Mouse (Mus musculus): Measurements from ENCODE around the gene Iqcd.

The Iqcd gene

GRCm38 (mm10) chr5:120603515-120603914, 14.7 kb downstream of the Iqcd start:
- no peak for DNase-seq (ENCODE audit: low read depth, low spot score)

GRCm38 (mm10) chr5:120604839-120605238, 16.0 kb downstream of the Iqcd start:
- DNase-seq (ENCODE audit: low read depth, low spot score), result no peak

DNA sequence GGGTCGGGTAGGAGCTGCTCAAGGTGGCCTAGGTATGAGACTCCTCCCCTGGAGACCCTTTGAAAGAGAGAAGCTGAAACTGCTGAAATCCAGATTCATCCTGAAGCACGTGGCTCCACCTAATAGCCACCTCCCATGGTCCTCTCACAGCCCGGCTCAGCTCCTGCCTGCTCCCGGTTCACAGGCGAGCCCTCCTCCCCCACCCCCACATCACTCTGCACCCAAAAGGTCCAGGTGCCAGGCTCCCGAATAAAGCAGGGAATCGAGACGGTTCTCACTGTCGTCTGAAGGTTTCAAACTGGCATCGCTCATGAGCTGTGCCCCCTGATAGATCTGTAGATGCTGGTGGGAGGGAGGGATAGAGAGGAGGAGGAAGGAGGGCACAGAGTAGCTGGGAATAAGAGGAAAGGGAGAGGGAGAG, 16.4 kb downstream of the Iqcd start:
- no peak for DNase-seq (ENCODE audit: low read depth, low spot score)

DNA sequence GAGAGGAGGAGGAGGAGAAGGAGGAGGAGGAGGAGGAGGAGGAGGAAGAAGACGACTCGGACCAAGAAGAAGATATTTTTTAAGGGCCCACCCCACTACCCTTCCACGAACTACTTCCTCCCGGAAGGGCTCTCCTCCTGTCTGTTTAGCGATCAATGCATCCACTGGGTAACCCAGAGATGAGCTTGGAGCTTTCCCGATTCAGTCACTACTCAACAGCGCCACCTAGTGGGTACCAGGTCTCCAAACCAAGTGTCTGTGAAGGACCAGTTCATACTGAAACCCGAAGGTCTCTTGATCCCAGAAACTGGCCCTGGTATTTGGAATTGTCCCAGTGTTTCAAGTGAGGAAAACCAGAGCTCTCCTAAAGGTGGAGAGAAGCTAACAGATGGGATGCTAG, 16.9 kb downstream of the Iqcd start:
- peak; percentile 86 for DNase-seq (ENCODE audit: low read depth, low spot score)

GRCm38 (mm10) chr5:120606590-120607200, 17.9 kb downstream of the Iqcd start:
- DNase-seq (ENCODE audit: low read depth, low spot score), result no peak

GRCm38 (mm10) chr5:120607335-120607734, 18.5 kb downstream of the Iqcd start:
- DNase-seq (ENCODE audit: low read depth, low spot score), result no peak

DNA sequence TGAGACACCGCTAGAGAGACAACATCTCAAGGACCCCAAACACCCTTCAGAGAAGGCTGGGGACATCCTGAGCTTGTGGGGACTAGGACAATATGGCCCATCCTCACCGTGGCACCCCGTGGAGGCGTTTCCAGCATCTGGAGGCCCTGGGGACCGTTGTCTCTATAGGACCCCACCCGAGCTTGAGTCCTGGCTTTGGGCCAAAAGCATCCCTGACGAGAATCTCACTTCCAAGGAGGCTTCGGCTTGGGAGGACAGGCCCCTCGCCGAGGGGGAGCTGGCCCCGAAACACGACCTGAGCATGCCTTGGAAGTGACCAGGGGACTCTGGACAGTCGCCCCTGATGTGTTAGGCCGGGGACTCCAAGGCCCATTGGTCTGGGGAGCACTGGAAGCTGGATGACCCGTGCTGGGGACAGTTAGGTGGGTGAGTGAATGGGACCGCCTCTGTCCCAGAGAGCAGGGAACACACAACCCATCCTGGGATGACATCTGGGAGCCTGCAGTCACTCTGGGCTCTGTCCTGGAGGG, 20.5 kb downstream of the Iqcd start:
- no peak for DNase-seq (ENCODE audit: low read depth, low spot score)

- DNase-seq (ENCODE audit: low read depth, low spot score), result no peak
These were observed 22.1 kb downstream of the Iqcd start for GRCm38 (mm10) chr5:120610906-120611305.

DNA sequence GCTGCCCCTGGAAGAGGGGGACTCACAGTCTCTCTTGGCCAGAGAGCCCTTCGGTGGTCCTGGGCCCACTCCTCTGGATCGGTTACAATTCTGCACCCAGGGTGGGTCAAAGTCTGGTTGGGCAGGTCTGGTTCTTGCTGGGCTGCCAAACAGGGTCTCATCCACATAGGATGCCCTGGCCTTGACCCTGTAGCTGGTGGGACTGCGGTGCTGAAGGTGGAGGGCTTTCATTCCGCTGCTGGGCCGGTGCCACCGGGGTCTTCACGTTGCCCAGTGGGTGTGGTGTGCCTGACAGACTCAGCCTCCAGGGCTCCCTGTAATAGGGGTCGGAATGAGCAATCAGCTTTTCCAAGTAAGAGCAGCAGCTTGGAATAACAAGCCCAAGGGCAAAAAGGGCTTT, 22.6 kb downstream of the Iqcd start:
- DNase-seq (ENCODE audit: low read depth, low spot score), result no peak

- no peak for DNase-seq (ENCODE audit: low read depth, low spot score)
These were observed 23.6 kb downstream of the Iqcd start, which contains the start of the genes Rita1 and Ddx54 for GRCm38 (mm10) chr5:120612442-120612821. Gene Rita1 (minus strand): TSS chr5:120612589. Gene Ddx54 (plus strand): TSS chr5:120612739.

GRCm38 (mm10) chr5:120612822-120613604, 24.2 kb downstream of the Iqcd start:
- peak; percentile 99 for DNase-seq (ENCODE audit: low read depth, low spot score)

GRCm38 (mm10) chr5:120615903-120616302, 27.1 kb downstream of the Iqcd start:
- DNase-seq (ENCODE audit: low read depth, low spot score), result no peak

- no peak for DNase-seq (ENCODE audit: low read depth, low spot score)
These were observed 30.0 kb downstream of the Iqcd start for GRCm38 (mm10) chr5:120618778-120619177.

DNA sequence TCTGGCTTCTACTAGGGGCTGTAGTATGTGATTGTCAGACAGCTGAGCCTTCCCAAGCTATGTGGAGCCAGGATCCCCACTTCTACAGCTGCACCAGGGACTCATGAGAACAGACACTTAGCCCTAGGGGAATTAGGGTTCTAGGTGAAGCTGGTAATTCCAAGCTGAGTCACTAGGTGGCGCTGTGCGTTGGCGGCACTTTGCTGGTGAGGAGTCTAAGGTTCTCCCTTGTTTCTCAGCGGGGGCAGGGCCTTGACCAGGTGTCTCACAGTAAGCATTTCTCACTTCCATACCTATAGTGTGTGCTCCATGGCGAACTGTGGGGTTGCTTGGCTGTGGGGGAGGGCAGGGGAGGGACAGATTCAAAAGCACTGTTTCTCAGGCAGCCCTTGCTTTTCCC, 30.4 kb downstream of the Iqcd start:
- no peak for DNase-seq (ENCODE audit: low read depth, low spot score)

DNA sequence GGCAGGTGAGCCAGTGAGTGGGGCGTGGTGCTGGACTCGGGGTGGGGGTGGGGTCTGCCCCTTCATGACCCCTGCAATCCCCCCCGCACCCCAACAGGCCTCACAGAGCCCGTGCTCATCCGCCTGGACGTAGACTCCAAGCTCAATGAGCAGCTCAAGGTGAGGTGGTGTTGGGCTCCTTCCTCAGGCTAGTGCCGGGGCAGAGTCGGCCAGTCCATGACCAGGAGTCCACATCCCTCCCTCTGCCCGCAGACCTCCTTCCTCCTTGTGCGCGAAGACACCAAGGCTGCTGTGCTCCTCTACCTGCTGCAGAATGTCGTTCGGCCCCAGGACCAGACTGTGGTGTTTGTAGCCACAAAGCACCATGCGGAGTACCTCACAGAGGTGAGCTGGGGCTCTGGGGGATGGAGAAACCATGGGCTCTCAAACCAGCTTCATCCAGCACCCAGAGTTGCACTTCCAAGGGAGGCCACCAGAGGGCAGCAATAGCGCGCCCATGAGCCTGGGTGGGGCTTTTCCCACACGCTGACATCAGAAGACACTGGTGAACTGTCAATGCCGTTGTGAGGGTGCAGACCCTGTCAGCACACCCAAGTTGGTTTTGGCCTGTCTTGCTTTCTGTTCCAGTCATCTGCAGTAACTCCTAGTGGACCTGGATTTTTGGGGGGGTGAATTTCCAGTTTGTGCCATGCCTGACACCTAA, 31.7 kb downstream of the Iqcd start:
- DNase-seq (ENCODE audit: low read depth, low spot score), result no peak

GRCm38 (mm10) chr5:120621078-120621765, 32.4 kb downstream of the Iqcd start:
- no peak for DNase-seq (ENCODE audit: low read depth, low spot score)

GRCm38 (mm10) chr5:120621846-120622197, 33.0 kb downstream of the Iqcd start:
- DNase-seq (ENCODE audit: low read depth, low spot score), result no peak

- DNase-seq (ENCODE audit: low read depth, low spot score), result no peak
These were observed 33.5 kb downstream of the Iqcd start for GRCm38 (mm10) chr5:120622198-120622851.

DNA sequence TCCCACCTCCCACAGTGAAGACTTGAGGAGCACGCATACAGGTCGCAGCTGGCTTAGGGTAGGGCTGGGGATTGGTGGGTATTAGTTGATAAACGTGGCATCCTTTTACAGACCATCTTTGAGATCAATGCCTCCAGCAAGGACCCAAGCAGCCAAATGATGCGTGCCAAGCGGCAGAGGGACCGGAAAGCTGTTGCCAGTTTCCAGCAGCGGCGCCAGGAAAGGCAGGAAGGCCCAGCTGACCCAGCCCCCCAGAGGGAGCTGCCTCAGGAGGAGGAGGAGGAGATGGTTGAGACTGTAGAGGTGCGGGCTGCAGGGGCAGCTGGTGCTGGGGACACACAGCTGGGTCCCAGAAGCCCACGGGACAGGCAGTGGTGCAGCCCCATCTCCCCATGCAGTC, 35.6 kb downstream of the Iqcd start:
- no peak for DNase-seq (ENCODE audit: low read depth, low spot score)

GRCm38 (mm10) chr5:120626399-120626798, 37.6 kb downstream of the Iqcd start:
- DNase-seq (ENCODE audit: low read depth, low spot score), result peak; percentile 89

Data from WW6 (cell line).